Mouse (Mus musculus) kidney, adult 2 months (tissue): ENCODE measurements around the gene Gm10190.

Experiments used
- CTCF ChIP-seq: fragments of 200-500 bp; conservative IDR thresholded peaks from 2 replicates; pipeline ENCODE4 v1.5.1; 2011; ENCODE audit warnings: low read depth, mild to moderate bottlenecking, control low read depth, low read length, moderate library complexity, mixed read lengths; ENCODE audit not compliant: insufficient read depth, insufficient read length
- POLR2A ChIP-seq: fragments of 200-500 bp; IDR thresholded peaks from one replicate; pipeline ENCODE4 v1.6.1; 2011; ENCODE audit warnings: low read depth, low read length, control low read depth

- TF ChIP-seq POLR2A (no peak), CTCF (no peak)
These were observed 37.8 kb upstream of the Gm10190 start for GRCm38 (mm10) chr17:80411182-80411581.
